Mouse (Mus musculus) neural tube, embryonic 10.5 days (tissue): ENCODE data around the gene Cdrt4.

ENCODE experiments used
- DNase-seq: peaks from one replicate; pipeline ENCODE4 v3.0.0-alpha.2; 2017; ENCODE audit warnings: low spot score; ENCODE audit errors: extremely low spot score

Gene Cdrt4

DNA sequence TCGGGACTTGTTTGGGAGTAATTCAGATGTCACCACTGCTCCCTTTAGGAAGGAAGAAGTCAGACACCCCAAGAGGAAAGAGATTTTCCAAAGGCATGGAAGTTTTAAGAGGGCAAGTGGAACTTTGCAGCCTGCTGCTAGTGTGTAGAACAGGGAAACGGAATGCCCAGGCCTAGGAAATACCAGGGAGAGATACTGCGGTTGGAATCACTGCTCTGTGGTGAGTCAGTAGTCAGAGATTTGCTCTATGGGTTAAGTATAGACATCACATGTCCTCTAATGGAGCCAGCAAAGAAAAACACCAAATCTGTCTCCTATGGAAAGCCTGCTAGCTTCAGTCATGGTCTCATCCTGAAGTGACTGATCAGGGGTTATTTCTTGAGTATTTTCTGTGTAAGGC, 10.8 kb upstream of the Cdrt4 start:
- no peak for DNase-seq

DNA sequence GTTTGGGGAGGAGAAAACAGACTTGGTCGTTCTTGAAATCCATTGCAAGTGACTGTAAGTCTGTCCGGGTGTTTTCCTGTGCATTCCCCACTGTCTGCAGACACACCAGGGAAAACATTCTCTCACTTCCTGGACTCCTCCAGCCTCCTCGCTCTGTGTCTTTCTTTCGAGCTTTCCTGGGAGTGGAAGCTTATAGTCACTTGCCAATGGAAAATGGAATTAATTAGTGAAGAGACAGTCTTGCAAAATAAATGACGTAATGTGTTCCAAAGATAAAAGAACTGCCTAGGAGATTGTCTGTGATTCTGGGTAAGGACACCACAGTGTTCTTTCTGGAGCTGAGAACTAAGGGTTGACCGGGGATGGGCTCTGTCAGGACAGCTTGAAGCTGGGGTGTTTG, 7.5 kb upstream of the Cdrt4 start:
- no peak for DNase-seq

DNA sequence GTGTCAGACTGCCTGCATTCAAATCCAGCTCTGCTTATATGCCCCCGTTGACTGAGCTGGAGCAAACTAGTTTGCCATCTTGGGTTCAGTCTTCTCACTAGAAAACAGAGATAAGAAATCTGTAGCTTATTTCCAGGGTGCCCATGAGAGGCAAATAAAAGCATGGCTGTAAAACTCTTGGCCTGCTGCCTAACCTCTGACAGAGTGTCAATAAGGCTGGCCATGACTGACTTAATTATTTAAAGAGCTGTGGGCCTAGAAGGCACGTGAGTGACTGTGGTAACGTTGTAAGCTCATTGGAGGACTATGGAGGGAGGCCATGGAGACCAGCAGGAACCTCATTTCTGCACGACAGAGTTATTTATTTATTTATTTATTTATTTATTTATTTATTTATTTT, 5.5 kb upstream of the Cdrt4 start:
- no peak for DNase-seq

DNA sequence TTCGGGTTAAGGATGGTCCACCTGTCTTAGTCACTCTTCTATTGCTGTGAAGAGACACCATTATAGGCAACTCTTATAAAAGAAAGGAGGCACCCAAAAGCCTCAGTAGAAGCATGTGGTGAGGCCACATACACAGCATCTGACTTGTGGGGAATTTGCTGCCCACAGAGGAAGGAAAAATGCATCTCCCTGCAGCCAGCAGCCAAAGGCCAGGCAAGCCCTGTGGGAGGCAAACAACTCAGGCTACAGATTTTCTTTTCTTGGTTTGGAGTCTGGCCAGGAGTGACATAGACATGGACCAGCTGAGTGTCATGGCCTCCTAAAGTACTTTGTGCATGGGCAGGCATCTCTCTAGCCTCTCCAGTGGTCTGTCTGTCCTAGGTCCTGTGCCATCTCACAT, 1.4 kb upstream of the Cdrt4 start:
- no peak for DNase-seq

DNA sequence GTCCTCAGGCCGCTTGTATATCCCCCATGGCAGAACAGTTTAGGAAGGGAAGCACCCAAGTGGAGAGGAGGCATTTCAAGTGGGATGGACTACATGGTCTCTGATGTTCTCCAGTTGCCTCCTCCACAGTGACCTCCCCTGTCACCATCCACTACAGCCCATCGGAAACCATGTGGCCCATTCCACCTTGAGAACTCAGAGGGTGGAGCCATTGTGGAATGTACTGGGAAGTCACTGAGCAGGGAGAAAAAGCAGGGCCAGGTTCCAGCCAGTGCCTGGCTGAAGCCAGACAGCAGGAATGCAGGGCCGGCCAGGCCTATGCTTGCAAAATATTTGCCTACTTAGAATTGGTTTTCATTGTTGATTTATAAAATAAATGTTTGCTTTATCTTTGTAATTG, 3.8 kb downstream of the Cdrt4 start:
- DNase-seq: no peak

DNA sequence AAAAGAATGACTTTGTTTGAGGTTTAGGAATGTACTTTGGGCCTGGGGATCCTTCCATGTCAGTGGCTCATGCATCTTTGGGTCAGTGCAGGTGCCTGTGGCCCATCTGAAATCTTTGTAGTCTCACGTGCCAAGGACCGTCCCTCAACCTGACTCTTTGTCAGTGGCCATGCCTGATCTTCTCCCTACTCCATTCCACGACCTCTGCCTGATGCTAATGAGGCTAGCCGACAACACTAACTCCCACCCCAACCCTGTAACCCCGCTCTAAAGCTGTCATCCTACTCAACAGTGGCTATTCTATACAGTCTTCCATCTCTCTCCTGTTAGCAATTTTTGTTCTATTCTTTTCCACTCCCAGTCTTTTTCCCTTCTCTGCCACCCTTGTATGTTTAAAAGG, 4.2 kb downstream of the Cdrt4 start:
- no peak for DNase-seq

DNA sequence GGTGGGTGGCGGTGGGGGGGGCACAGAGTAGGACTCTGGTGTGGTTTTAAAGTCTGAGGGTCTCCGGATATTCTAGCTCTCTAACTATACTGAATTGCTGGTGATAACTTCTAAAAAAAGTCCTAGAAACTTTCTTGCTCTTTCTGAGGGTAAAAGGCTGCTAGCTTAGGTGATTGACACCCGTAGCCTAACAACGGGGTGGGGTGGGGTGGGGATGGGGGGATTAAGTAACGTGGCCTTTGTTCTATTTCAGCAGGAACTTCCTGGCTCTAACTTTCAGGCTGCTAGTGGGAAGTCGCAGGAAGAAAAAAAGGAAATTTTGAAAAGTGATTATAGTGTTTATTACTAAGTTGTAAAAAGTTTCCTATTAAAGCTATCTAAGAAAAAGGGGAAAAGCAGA, 4.8 kb downstream of the Cdrt4 start:
- DNase-seq: no peak

DNA sequence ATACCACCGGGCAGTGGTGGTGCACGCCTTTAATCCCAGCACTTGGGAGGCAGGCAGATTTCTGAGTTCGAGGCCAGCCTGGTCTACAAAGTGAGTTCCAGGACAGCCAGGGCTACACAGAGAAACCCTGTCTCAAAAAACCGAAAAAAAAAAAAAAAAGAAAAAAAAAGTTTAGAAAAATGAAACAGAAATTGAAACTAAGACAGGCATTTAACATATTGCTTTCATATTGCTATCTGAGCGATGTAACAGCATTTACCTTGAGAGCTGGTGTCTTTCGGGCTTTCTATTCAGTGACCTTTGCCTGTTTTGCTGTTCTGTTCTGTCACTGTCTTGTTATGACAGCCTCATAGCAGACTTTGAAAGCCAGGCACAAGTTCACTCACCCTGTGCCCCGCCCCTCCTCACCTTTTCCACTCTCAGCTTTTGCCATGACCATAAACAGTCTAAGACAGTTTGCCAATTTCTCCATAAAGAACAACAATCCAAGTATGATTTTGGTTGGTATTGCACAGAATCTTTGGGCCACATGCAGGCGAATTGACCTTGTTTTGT, 6.7 kb downstream of the Cdrt4 start:
- no peak for DNase-seq

DNA sequence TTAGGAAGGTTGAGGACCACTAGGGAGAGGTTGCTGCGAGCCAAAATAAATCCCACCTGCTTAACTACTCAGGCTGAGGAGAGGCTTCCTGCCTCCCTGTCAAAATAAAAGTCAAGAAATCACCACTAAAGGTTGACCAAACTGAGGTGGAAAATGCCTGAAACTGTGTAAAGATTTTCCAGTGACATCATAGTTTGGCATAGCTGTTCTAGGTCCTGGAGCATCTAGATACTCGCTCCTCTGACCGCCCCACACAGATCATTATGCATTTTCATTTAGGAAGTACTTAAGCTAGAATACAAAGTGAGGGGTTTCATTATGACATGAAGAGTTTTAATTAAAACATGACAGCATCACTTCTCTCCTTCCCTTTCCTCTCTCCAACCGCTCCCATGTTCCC, 12.3 kb downstream of the Cdrt4 start:
- DNase-seq: no peak

DNA sequence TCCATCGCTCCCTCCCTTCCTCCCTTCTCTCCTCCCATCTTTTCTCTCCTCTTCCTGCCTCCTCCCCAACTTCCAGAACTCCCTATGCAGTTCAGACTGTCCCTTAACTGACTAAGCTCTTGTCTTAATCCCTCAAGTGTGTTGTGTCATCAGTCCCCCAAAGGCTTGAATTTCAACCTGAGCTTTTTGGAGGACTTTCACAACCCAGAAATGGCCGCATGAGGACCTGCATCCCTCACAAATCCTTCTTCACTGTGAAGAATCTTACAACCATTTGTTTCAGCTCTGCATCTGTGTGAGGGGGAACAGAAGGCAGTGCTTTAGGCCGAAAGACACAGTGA, 15.4 kb downstream of the Cdrt4 start:
- no peak for DNase-seq

DNA sequence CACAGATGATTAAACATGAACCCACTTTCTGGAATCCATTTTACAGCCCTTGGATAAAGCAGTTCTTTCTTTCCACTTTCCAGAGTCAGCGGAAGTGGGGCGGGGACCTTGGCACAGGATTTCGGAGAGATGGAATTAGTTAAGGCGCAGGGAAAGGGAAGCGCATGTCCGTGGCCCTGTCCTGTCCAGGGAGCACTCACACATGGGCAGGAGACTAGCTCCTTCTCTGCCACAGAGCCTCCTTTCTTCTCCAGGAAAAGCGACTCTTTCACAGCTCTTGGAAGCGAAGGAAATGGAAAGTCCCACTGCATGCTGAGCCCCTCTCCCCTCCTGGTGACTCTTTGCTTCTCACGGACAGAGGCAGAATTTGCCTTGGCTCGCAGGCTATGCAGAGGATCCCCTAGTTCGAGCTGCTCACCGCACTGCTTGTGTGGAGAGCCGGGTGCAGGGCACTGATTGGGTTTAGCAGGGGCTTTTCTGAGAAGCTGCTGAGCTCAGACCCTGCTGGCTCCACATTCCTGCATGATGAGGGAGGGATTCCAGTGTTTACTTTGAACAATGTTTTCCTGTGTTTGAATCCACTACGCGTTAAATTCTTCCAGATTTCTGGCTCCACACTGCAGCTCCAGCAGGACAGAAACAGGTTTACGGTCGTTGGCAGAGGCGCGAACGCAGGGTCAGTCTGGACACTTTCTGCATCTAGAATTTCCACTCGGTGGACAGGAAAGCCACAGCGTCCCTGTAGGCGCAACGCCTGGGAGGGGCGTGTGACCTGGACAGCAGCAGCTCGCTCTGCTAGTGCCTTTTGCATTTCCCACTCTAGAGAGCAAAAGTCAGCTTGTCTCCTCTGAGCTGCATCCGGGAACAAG, 16.0 kb downstream of the Cdrt4 start:
- peak; percentile 71 for DNase-seq

DNA sequence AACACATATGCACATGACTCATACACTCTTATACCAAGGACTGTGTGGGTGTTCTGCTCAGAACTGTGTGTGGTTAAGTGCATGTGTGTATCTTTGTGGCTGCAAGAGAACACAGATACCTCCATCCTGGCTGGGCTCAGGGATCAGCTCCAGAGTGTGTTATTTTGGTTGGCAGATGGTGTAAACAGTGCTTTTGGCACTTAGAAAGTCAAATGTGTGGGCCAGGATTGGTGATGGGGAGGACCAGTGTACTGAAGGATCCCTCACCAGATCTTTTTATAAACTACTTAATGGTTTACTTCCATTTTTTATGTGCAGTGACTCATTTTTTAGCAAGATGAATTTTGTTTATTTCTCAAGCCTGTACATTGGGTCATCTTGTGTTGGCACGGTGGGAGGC, 26.2 kb downstream of the Cdrt4 start:
- no peak for DNase-seq

DNA sequence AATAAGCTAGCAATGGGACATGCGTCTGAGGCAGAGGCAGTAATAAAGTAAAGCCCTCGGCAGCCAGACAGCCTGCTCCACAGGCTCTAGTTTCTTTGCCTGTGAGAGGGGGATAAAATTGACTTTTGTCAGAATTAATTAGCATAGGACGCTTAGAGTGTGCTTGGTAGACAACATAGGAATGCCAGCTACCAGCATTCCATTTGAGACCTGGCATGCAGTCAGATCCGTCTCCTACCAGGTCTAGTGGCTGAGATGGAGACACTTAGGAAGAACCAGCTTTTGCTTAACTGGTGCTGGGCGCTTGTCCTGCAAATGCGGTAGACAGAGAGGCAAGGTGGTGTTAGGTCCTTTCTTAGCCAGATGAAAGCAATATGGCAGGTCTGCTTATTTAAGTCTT, 27.9 kb downstream of the Cdrt4 start:
- no peak for DNase-seq

DNA sequence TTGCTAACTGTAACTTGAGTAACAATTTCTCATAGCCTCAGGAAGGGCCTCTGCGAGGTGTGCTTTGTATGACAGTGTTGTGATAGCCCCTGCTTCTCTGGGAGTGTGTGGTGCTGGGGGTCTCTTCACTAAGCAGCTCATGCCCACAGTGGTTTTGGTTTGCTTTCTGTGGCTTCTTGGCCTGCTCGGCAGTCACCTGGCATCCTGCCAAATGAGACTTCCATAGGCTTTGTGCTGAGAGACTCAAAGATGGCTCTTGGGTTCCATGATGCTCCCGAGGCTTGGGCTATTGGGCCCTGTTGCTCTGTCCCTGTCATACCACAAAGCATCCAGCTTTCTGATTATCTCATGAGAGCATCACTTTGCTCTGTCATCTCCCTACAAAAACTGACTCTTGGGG, 30.7 kb downstream of the Cdrt4 start:
- DNase-seq: no peak

DNA sequence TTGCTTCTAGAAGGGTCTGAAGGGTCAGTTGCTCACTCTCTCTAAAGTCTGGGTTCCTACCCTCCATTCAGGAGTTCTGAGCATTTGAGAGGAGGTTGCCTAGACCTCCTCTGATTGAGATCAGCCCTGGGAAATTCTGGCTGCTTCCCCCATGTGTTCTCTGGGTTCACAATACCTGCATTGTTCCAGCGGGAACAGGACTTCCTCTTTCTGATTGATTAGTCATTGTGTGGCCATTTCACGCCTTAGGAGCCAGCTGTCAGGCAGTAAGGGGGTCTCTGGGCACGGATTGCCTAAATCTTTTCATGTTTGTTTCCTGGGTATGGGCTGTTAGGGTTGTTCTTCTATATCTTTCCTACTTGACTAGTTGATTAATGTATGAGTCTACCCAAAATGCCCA, 32.8 kb downstream of the Cdrt4 start:
- DNase-seq: peak; percentile 38

DNA sequence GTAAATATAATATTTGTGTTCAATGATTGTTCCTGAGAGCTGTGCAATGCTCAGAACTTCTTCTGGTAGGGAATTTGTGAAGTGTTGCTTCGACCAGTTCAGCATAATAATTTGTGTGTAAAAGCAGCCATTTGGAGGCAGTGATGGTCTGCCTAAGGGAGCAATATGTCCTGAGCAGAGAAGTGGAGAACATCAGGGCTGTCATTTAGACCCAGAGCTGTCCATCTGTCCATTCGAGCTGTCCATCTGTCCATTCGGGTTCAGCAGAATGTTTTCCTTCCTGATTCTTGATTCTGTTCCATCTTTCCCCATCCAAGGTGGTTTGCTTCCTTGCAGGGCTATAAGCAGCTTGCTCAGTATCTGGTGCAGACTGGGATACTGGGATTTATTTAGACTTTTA, 33.4 kb downstream of the Cdrt4 start:
- no peak for DNase-seq

DNA sequence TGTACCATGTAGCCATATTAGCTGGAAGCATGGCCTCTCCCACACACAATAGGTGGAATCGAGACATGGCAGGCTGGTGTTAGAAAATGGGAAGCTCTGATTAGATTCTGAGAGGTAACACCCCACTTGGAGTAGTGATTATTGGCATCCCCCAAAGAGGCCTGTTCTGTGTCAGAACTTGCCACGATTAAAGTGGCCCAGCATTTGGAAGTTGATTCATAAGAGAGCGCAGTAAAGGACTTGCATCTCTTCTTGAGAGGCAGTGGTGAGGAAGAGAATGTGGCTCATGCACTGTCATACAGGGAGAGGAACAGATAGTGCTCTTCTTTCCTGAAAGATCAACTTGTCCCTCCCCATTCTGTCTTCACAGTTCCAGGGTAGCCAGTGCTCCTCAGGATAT, 34.1 kb downstream of the Cdrt4 start:
- no peak for DNase-seq

DNA sequence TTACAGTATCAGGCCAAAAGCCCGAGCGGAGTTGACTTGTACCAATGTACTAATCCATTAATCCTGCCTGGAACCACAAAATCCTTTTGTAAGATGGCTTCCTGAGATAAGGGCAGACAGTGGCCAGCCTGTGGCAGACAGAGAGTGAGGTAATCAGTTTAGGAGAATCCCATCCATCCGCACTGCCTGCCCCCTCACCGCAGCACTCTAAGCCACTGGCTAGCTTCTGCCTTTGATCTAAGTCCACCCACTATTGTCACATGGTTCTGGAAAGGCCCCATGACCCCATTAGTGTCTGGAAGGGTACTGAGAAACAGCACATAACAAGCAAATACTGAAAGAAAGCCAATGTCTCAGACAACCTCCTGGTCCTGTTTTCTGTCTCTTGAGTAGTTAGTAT, 35.6 kb downstream of the Cdrt4 start:
- DNase-seq: no peak

DNA sequence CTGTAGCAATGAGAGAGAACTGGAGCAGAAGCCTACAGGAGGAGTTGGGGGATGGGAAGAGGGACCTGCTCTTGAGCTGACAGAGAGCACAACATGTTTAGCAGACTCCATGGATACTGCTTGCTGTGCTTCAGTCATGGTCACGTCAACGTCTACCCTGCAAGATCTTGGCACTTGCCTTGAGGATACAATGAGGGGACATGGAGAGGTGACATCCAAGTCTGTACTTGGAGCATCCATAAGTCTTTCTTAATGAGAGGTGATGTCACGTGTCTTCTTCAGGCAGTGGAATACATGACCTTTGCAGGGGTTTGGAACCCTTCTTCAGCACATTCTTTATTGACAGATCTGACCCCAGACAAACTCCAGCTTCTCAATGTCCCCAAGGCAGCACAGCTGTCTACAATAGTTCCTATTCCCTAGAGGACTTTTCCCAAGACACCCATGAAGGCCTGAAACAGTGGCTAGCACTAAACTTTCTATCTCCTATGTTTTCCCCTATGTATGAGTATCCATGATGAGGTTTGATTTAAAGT, 39.2 kb downstream of the Cdrt4 start:
- no peak for DNase-seq

DNA sequence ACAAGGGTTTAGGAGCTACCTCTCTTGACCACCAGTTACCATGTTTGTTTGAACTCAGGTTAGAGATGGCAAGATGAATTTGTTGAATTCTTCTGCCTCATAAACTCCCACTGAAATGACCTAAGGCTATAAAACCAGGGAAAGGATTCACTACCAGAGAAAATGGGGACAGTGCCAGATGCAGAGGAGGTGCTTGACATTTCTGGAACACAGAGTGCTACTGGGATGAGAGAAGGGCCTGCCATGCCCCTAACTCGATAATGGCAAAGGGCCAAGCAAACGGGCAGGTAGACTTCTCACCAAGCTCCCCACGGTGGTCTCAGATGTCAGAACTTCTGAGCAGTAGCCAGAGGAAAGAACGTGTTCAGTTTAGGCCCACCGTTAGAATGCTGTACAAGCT, 39.8 kb downstream of the Cdrt4 start:
- no peak for DNase-seq

DNA sequence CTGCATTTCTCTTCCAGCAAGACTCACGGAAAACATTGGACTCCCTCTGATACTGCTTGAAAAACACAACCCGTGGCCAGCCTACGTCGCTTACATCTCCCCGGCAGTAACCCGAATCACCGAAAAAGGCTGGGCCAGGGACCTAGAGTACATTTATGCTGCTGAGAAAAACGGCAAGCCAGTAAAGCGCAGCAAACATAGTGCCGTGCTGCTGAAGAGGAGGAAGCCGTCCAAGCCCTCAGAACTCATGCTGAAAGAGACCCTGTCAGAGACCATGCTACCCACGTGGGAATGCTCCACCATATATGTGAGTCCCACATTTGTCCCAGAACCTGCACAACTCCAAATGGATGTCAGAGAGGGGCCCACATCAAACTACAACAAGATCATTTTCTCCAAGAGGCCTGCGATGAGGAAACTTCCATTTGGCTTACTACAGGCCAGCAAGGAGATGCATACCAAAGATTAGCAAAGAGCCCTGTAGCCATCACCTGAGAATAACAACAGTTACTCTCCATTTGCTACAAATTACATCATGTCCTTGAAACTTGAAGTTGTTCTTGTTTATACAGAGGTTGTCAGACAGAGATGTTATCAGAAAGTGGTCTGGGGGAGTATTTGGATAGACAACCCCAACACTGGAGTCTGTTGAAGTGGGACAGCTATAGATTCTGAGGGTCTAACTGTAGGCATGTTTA, 41.7 kb downstream of the Cdrt4 start:
- DNase-seq: no peak

DNA sequence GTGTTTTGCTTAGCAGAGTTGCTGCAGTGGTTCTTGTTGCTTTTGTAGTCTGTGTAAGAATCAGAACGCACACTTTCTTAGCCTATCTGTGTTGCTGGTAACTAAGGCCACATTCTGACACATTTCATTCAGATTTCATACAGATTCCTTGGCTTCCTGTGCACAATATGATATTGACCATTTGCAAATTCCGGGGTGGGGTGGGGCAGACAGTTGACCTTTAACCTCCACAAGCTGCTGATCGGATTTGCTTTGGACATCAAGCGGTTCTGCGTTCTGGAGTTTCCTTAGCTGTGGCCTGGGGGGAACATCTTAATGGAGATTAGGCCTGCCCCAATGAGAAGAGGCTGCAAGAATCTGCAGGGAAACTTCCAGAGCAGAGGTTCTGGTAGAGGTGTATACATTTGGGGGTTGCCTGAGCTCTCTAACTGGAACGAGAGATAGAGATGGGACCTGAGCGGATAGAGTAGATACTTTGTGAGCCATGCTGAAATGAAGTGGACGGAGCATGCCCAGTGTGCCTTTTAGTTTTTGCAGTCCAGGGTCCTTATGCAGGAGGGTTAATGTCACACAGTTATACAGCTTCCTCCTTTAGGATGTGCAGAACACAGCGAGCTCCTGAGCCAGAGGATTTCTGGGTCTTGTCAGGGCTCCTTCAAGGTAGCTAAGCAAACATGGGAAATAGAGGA, 44.2 kb downstream of the Cdrt4 start:
- DNase-seq: no peak
